Mouse (Mus musculus) embryonic facial prominence, embryonic 14.5 days (tissue): Measurements from ENCODE around the gene Plin4. TPM values are rescaled to one million over a fixed set of nuclear protein-coding genes. Genes with fewer than 3 reads are reported as not detected.
"Not testable (repeated sequence)": the region's sequence is repeated elsewhere in the genome, so short reads cannot be mapped to it uniquely, and the experiment has no call there.

Experiments
- ATAC-seq: fragments of 200-750 bp; cut with Nextera tagmentation; 2 replicates; pipeline ENCODE4 v1.8.0; 2017; ENCODE audit warnings: low read depth, moderate number of reproducible peaks, moderate TSS enrichment
- DNase-seq: peaks from one replicate; pipeline ENCODE4 v3.0.0-alpha.2; 2015; ENCODE audit warnings: low spot score
- H3K27ac ChIP-seq: fragments of 300-500 bp; sonication (generic); replicated peaks from 2 replicates; pipeline ENCODE4 v1.5.1; 2014; ENCODE audit warnings: low read depth, mild to moderate bottlenecking, low read length, moderate library complexity
- H3K27me3 ChIP-seq: fragments of 300-500 bp; sonication (generic); replicated peaks from 2 replicates; pipeline ENCODE4 v1.6.1; 2014; ENCODE audit warnings: low read length; ENCODE audit not compliant: control insufficient read depth, insufficient read depth
- H3K36me3 ChIP-seq: fragments of 300-500 bp; sonication (generic); 2 replicates; pipeline ENCODE4 v1.6.1; 2014; ENCODE audit warnings: low read length, mixed read lengths; ENCODE audit not compliant: control insufficient read depth, insufficient read depth
- H3K4me1 ChIP-seq: fragments of 300-500 bp; sonication (generic); 2 replicates; pipeline ENCODE4 v1.6.1; 2014; ENCODE audit warnings: antibody characterized with exemption, low read length; ENCODE audit not compliant: control insufficient read depth, insufficient read depth
- H3K4me2 ChIP-seq: fragments of 300-500 bp; sonication (generic); 2 replicates; pipeline ENCODE4 v1.6.1; 2014; ENCODE audit warnings: low read depth, mild to moderate bottlenecking, low read length, moderate library complexity, mixed read lengths
- H3K4me3 ChIP-seq: fragments of 300-500 bp; sonication (generic); 2 replicates; pipeline ENCODE4 v1.5.1; 2014; ENCODE audit warnings: low read depth, mild to moderate bottlenecking, low read length
- H3K9ac ChIP-seq: fragments of 300-500 bp; sonication (generic); 2 replicates; pipeline ENCODE4 v1.6.1; 2014; ENCODE audit warnings: low read depth, mild to moderate bottlenecking, low read length, moderate library complexity, mixed read lengths
- H3K9me3 ChIP-seq: fragments of 300-500 bp; sonication (generic); 2 replicates; pipeline ENCODE4 v1.6.1; 2016; ENCODE audit warnings: low read length; ENCODE audit not compliant: control insufficient read depth
- WGBS: fragments of 180-500 bp; shearing (Covaris S2); extraction: QIAGEN DNeasy Blood & Tissue Kit; methylation state at CpG from one replicate; pipeline ENCODE4 v1.1.7; 2014; 5-methylcytosine and 5-hydroxymethylcytosine counted together
- polyA plus RNA-seq: library from polyadenylated mRNA; unstranded; fragments of >200 nt; fragmentation: Nextera tagmentation; extraction: Ambion mirVana; gene quantifications from 2 replicates; pipeline ENCODE4 v1.2.1, GENCODE M21; 2014

Gene Plin4
- polyA plus RNA-seq, 1 experiment from 2014 or later, result 0.33 TPM

DNA sequence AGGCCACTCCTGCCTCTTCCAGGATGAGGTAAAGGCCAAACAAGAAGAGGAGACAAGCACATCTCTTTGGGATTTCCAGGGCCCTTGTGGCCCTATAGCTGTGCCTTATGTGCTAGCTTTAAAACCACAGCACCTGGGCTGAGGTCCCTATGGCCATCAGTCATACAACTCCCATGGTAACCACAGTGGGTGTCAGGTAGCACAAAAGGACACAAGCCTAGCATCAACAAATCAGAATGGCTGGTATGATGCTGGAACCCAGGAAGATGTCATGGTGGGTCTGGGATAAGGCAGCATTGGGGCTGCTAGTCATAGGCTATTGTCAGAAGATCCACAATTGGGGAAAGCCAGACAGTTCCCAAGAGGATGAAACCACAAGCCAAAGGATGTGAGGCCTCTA lies 38.5 kb downstream of the Plin4 start:
- ATAC-seq (no peak), DNase-seq (no peak)
- H3K4me1 ChIP-seq, result peaks cover 15% of the 10 kb centered on the region
- no peak overlapping the region for H3K27ac ChIP-seq
- H3K4me3 ChIP-seq, result no peak overlapping the region
- no peak overlapping the region for H3K9ac ChIP-seq
- peaks cover 74% of the 10 kb centered on the region for H3K36me3 ChIP-seq
- H3K9me3 ChIP-seq, result no peaks in the 10 kb centered on the region
- H3K4me2 ChIP-seq, result no peak overlapping the region
- no peaks in the 10 kb centered on the region for H3K27me3 ChIP-seq

DNA sequence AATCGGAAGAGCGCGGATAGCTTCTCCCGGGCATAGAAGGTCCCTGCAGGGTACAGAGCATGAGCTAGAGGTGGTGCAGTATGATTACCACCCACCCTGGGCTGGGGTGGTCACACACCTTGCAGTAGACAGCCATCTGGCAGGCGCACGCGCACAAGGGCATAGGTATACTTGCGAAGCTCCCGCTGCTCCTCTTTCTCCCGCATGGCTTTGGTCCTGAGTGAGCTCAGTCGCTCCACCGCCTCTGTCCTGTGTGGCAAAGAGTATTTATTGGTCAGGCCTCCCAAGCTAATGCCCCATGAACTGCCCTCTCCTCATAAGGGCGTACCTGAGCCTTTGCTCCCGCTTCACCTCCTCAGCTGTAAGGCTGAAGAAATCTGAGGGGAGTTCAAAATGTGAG lies 40.5 kb downstream of the Plin4 start:
- Histone ChIP-seq H3K27ac (no peak overlapping the region), H3K36me3 (peaks cover 94% of the 10 kb centered on the region), H3K9ac (no peak overlapping the region), H3K27me3 (no peaks in the 10 kb centered on the region), H3K4me3 (no peak overlapping the region), H3K9me3 (no peaks in the 10 kb centered on the region), H3K4me1 (peaks cover 6% of the 10 kb centered on the region; the same call in 1 of the 2 replicates), H3K4me2 (no peak overlapping the region)
- WGBS, result 97% methylated on average over 14 of the region's 14 CpGs
- DNase-seq (no peak), ATAC-seq (no peak)

DNA sequence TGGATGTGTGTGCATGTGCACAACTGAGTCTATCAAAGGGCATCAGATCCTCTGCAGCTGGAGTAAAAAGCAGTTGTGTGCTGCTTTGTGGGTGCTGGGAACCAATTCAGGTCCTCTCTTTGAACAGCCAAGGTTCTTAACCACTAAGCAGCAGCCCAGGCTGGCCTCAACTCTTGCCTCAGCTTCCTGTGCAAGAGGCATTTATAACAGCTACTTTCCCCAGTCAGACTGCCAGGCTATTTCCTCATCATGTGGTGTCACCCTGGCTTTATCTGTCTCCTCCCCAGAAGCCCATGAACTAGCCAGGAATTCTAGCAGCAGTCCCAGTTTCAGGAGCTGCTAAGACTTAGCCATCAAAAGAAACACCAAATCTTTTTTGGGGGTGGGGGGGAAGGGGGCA lies 43.2 kb downstream of the Plin4 start:
- H3K4me3 ChIP-seq, result no peak overlapping the region
- H3K4me1 ChIP-seq, result no peaks in the 10 kb centered on the region
- peaks cover 99% of the 10 kb centered on the region for H3K36me3 ChIP-seq
- no peaks in the 10 kb centered on the region for H3K9me3 ChIP-seq
- H3K27me3 ChIP-seq, result no peaks in the 10 kb centered on the region
- H3K4me2 ChIP-seq, result no peak overlapping the region
- DNase-seq, result no peak
- ATAC-seq, result no peak
- no peak overlapping the region for H3K27ac ChIP-seq
- no peak overlapping the region for H3K9ac ChIP-seq

DNA sequence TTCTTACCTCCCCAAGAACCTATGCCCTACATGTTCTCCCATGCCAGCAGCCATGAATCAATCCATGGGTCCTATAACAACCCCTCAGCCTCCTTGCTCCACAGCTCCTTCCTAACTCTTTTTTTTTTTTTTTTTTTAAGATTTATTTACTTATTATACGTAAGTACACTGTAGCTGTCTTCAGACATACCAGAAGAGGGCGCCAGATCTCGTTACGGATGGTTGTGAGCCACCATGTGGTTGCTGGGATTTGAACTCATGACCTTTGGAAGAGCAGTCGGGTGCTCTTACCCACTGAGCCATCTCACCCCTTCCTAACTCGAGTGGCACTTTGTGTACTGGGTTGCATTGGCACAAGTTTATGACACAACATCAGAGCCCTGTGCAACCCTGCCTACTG lies 43.9 kb downstream of the Plin4 start:
- not testable (repeated sequence) for H3K27ac ChIP-seq, H3K27me3 ChIP-seq, H3K4me3 ChIP-seq, H3K9ac ChIP-seq, H3K4me1 ChIP-seq, H3K9me3 ChIP-seq, DNase-seq, ATAC-seq, H3K4me2 ChIP-seq
- peaks cover 99% of the 10 kb centered on the region for H3K36me3 ChIP-seq
- 79% methylated on average over 6 of the region's 6 CpGs for WGBS

DNA sequence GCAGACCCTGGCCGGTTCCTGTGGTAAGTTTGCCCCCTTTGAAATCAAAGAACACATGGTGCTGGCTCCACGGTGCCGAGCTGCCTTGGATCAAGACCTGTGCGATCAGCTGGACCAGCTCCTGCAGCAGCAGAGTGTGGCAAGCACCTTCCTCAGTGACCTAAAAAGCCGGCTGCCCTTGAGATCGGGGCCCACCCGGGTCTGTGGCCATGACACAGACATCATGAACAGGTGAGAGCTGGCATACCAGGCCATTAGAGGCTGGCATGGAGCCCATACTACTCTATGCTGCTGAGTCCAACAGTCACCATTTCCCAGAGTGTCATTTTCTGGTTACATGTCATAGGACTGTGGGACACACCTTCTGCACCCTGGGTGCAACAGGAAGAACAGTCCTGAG lies 47.5 kb downstream of the Plin4 start:
- Histone ChIP-seq H3K9ac (no peak overlapping the region), H3K27me3 (no peaks in the 10 kb centered on the region), H3K9me3 (no peaks in the 10 kb centered on the region), H3K27ac (no peak overlapping the region), H3K4me3 (no peak overlapping the region), H3K4me1 (no peaks in the 10 kb centered on the region), H3K36me3 (peaks cover 99% of the 10 kb centered on the region), H3K4me2 (no peak overlapping the region)
- WGBS, result 93% methylated on average over 7 of the region's 7 CpGs
- ATAC-seq (no peak), DNase-seq (no peak)

DNA sequence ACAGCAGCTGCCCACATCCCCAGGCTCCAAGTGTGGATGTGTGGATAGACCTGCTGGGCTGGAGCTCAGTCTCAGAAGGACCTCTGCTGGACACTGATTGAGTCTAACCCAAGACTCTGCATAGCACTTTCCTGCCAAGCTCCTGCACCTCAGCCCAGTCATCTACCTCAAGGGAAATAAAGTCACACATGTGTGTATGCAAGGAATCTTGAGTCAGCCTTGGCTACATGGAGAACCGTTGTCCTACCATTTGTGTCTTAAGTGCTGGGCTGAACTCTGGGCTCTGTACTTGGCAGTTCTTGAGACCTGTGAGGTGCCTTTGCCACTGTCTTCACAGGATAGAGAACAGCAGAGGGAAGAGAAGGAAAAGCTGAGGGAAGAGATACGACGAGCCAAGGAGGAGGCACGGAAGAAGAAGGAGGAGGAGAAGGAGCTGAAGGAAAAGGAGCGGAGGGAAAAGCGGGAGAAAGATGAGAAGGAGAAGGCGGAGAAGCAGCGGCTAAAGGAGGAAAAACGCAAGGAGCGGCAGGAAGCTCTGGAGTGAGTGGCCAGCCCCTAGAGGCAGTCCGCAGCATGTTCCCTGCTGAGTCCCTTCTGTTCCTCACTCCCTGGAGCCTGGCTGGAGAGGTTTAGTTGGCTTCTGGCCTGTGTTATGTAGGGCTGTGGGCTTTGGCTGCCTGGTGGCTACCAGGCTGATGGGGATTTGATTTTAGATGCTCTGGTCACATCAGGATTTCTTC lies 52.1 kb downstream of the Plin4 start:
- Histone ChIP-seq H3K36me3 (peaks cover 74% of the 10 kb centered on the region), H3K4me2 (no peak overlapping the region), H3K4me1 (no peaks in the 10 kb centered on the region), H3K27ac (no peak overlapping the region), H3K9ac (no peak overlapping the region), H3K27me3 (no peaks in the 10 kb centered on the region), H3K4me3 (no peak overlapping the region), H3K9me3 (no peaks in the 10 kb centered on the region)
- WGBS, result 84% methylated on average over 11 of the region's 11 CpGs
- DNase-seq (no peak), ATAC-seq (no peak)

DNA sequence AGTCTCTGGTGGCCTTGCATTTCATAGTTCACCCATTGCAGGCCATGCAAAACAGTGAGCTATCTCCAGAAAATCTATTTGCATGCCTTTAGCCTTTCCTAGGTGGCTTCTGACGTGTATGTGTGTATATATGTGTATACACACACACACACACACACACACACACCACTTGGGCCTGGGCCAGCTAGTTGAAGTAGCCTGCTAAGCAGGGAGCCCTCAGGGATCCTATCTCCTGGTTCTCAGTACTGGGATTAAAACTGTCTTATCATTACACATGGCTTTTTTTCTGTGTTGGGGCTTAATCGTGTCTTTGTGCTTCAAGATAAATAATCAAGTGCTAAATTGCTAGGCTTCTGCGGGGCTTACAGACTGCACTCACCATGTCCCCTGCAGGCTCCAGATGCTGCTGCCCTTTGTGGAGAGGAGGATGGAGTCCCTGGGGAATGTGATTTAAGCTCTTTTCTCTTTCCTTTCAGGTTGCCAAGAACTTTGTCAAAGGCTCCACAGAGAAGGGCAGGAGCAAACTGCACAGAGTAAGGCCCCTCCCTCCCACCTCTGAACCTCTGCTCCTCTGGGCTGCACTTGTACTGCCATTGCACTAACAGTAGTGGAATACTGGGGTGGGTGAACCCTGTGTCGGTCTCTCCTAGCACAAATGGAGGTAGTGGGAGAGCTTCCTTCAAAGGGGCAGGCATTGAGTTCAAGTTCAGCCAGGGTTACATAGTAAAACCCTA lies 53.5 kb downstream of the Plin4 start:
- H3K36me3 ChIP-seq, result peaks cover 73% of the 10 kb centered on the region
- no peak overlapping the region for H3K9ac ChIP-seq
- ATAC-seq, result no peak
- H3K27ac ChIP-seq, result no peak overlapping the region
- no peak overlapping the region for H3K4me3 ChIP-seq
- H3K4me2 ChIP-seq, result no peak overlapping the region
- peak; percentile 20 for DNase-seq
- 67% methylated on average over 4 of the region's 4 CpGs for whole genome bisulfite sequencing
- H3K4me1 ChIP-seq, result no peaks in the 10 kb centered on the region
- H3K9me3 ChIP-seq, result no peaks in the 10 kb centered on the region
- H3K27me3 ChIP-seq, result no peaks in the 10 kb centered on the region

DNA sequence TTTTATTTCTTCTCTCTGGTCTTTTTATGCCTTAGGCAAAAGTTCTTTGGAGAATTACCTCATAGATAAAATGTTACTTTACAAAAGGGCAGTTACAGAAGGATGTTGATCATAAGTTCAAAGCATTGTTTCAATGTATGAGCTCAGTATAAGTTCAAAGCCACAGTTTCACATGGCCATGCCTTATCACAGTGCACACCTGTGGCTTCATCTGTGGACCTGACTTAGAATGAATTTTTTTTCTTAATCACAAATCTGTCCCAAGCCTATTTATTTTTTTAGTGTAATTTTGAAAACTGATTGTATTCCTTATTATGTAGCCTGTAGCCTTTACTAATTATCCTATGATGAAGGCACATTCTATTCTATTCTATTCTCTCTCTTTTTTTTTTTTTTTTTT lies 54.7 kb downstream of the Plin4 start:
- ATAC-seq, result no peak
- H3K27ac ChIP-seq, result no peak overlapping the region

DNA sequence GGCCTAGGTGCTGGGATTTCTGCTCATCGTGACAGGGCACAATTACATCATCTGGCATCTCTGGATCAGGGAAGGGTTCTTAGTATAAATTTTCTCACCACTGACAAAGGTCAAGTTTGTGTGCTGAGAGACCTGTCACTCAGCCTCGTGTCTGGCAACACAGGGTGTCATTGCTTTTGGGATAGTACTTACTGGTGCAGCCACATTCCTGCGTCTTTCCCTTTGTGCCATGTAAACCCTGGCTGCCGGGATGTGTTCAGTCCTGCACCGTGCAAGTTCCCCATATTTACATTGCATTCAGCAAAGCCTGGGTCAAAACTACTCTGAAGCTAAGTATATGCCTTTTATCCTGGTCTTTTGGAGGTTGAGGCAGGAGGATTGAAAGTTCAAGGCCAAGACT lies 58.2 kb downstream of the Plin4 start:
- Histone ChIP-seq H3K4me2 (no peak overlapping the region), H3K36me3 (peaks cover 71% of the 10 kb centered on the region), H3K9ac (no peak overlapping the region), H3K27me3 (no peaks in the 10 kb centered on the region), H3K4me3 (no peak overlapping the region), H3K27ac (no peak overlapping the region), H3K4me1 (no peaks in the 10 kb centered on the region), H3K9me3 (no peaks in the 10 kb centered on the region)
- no peak for DNase-seq
- whole genome bisulfite sequencing, result 81% methylated on average over 5 of the region's 5 CpGs
- peak; percentile 47; the same call in 1 of the 2 replicates for ATAC-seq

More for the DNA sequence above, 54.7 kb downstream of the Plin4 start:
- H3K9ac ChIP-seq, result no peak overlapping the region
- no peaks in the 10 kb centered on the region for H3K27me3 ChIP-seq
- peaks cover 71% of the 10 kb centered on the region for H3K36me3 ChIP-seq
- DNase-seq, result no peak
- H3K4me3 ChIP-seq, result no peak overlapping the region
- no peaks in the 10 kb centered on the region for H3K9me3 ChIP-seq
- H3K4me1 ChIP-seq, result no peaks in the 10 kb centered on the region
- H3K4me2 ChIP-seq, result no peak overlapping the region
